Mouse (Mus musculus): ENCODE measurements around the gene Olfr1359. TPM values are rescaled to one million over a fixed set of nuclear protein-coding genes. Genes with fewer than 3 reads are reported as not detected.
"Not testable (repeated sequence)": the region's sequence is repeated elsewhere in the genome, so short reads cannot be mapped to it uniquely, and the experiment has no call there.

Olfr1359 gene
- total RNA-seq, 2 experiments from 2014 or later: not detected

- DNase-seq (ENCODE audit: low spot score): not testable (repeated sequence)
- intact Hi-C loops (cut with DNase I): loop anchor here (5.0 to 10.0 kb wide), 3 partner anchors 1833 to 2000 kb away; partner anchors contain the start of genes Hist1h2ab, Hist1h2ac, Hist1h2bc and Hist1h3b
Measured at GRCm38 (mm10) chr13:21754294-21755001, 56.5 kb downstream of the Olfr1359 start.

DNA sequence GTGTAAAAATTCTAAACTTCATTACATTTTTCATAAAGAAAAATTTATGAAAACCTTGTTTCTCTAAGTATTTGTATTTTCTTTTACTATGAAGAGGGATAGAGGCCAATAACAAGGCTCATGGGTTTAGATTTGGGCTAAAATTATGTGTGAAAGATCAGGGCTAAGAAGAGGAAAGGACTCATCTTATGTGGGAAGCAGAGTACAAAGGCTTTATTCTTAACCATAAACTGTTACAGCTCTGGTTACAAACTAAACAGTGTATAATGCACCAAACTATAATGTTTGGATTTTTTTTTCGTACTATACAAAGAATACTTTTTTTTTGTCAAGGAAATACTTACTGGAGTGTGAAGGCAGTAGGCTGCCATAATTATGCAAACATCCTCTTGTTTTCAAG lies 57.8 kb downstream of the Olfr1359 start:
- no peak for DNase-seq (ENCODE audit: low spot score)
- intact Hi-C loops (cut with DNase I): loop anchor here (5.0 to 10.0 kb wide), 3 partner anchors 1832 to 1999 kb away; partner anchors contain the start of genes Hist1h2ab, Hist1h2ac, Hist1h2bc and Hist1h3b

Small RNA genes lying within 50 kb of the gene (microRNA-seq; reads per million reads assigned to microRNA genes)
- gene Gm44357 (not detected), gene Gm44367 (not detected), gene Gm44454 (not detected)

Other genes starting within 250 kb of the Olfr1359 start
- 10 to 100 TPM; 20.2 to 21.8 TPM for gene Zscan26, start 244.4 kb upstream of the Olfr1359 start, total RNA-seq (2021)
- under 1 TPM; 0.39 to 0.75 TPM for gene Nkapl, start 229.6 kb upstream of the Olfr1359 start, total RNA-seq (2021)
- gene Zkscan4, start 219.2 kb upstream of the Olfr1359 start, total RNA-seq (2021): 1 to 10 TPM; 1.3 to 1.6 TPM
- gene Gm10065, start 218.7 kb upstream of the Olfr1359 start, total RNA-seq (2021): not detected
- 10 to 100 TPM; 26.8 TPM for gene AK157302, start 202.9 kb upstream of the Olfr1359 start, total RNA-seq (2021)
- gene Gm11273, start 196.7 kb upstream of the Olfr1359 start, total RNA-seq (2021): 100 to 1,000 TPM; 251 to 252 TPM
- 10 to 100 TPM; 10.5 to 11.1 TPM for gene Zkscan8, start 167.0 kb upstream of the Olfr1359 start, total RNA-seq (2021)
- gene Olfr1366, start 155.3 kb upstream of the Olfr1359 start, total RNA-seq (2021): not detected
- gene Olfr1535, start 138.2 kb upstream of the Olfr1359 start, total RNA-seq (2021): not detected
- gene Olfr1364, start 116.4 kb upstream of the Olfr1359 start, total RNA-seq (2021): not detected
- gene Olfr1362, start 84.1 kb upstream of the Olfr1359 start, total RNA-seq (2021): not detected
- gene Olfr11, start 55.6 kb upstream of the Olfr1359 start, total RNA-seq (2021): not detected
- not detected for gene Olfr1361, start 34.7 kb upstream of the Olfr1359 start, total RNA-seq (2021)
- gene Olfr1360, start 20.7 kb upstream of the Olfr1359 start, total RNA-seq (2021): not detected
- gene Hist1h2bl, start 18.0 kb downstream of the Olfr1359 start, total RNA-seq (2021): 10 to 100 TPM; 19.7 to 24.0 TPM
- 10 to 100 TPM in 1 of 2 experiments, not detected in 1; 17.9 TPM for gene Hist1h2ai, start 18.3 kb downstream of the Olfr1359 start, total RNA-seq (2021)
- 10 to 100 TPM; 16.8 to 25.9 TPM for gene Hist1h3h, start 19.5 kb downstream of the Olfr1359 start, total RNA-seq (2021)
- 1 to 10 TPM; 5.5 to 6.1 TPM for gene Hist1h2bm, start 23.9 kb downstream of the Olfr1359 start, total RNA-seq (2021)
- gene Hist1h4j, start 37.0 kb downstream of the Olfr1359 start, total RNA-seq (2021): 1 to 10 TPM; 4.2 to 6.9 TPM
- 10 to 100 TPM; 46.4 to 87.7 TPM for gene Hist1h4k, start 52.4 kb downstream of the Olfr1359 start, total RNA-seq (2021)
- gene Hist1h2ak, start 55.7 kb downstream of the Olfr1359 start, total RNA-seq (2021): 10 to 100 TPM in 1 of 2 experiments, 1 to 10 TPM in 1; 5.7 to 11.4 TPM
- 10 to 100 TPM; 10.2 to 16.5 TPM for gene Hist1h2bn, start 56.0 kb downstream of the Olfr1359 start, total RNA-seq (2021)
- gene Hist1h1b, start 82.5 kb downstream of the Olfr1359 start, total RNA-seq (2021): 1 to 10 TPM; 8.0 to 9.9 TPM
- 10 to 100 TPM; 21.5 to 29.2 TPM for gene Hist1h3i, start 85.3 kb downstream of the Olfr1359 start, total RNA-seq (2021)
- gene Hist1h2an, start 89.1 kb downstream of the Olfr1359 start, total RNA-seq (2021): under 1 TPM; 0.84 to 0.94 TPM
- 1 to 10 TPM; 6.4 to 6.8 TPM for gene Hist1h2bp, start 89.3 kb downstream of the Olfr1359 start, total RNA-seq (2021)
- gene Hist1h2bq, start 112.1 kb downstream of the Olfr1359 start, total RNA-seq (2021): 10 to 100 TPM; 35.4 to 36.4 TPM
- gene Hist1h2ao, start 112.4 kb downstream of the Olfr1359 start, total RNA-seq (2021): not detected
- gene Hist1h4m, start 113.6 kb downstream of the Olfr1359 start, total RNA-seq (2021): 10 to 100 TPM; 55.1 to 84.9 TPM
- 10 to 100 TPM; 13.5 to 14.9 TPM for gene Hist1h4n, start 134.1 kb downstream of the Olfr1359 start, total RNA-seq (2021)
- 10 to 100 TPM; 21.9 to 30.1 TPM for gene Hist1h2ap, start 135.4 kb downstream of the Olfr1359 start, total RNA-seq (2021)
- gene Hist1h2br, start 135.6 kb downstream of the Olfr1359 start, total RNA-seq (2021): 10 to 100 TPM; 35.6 to 36.4 TPM
- gene Zfp184, start 247.0 kb downstream of the Olfr1359 start, total RNA-seq (2021): under 1 TPM; 0.56 to 0.68 TPM

Measured in heart, postnatal 25 days (tissue).